Mouse (Mus musculus): ENCODE data around the gene Htra1.

GRCm38 (mm10) chr7:130903505-130904074, 32.3 kb upstream of the Htra1 start:
- TF ChIP-seq POLR2A (IDR thresholded peaks at IDR 0.05; ENCODE audit: borderline replicate concordance, control insufficient read depth, low read depth, low read length), result 0 out of 2 replicates have a peak, but pooled peaks have one; percentile 33
- TF ChIP-seq CTCF (IDR thresholded peaks at IDR 0.05; ENCODE audit: control insufficient read depth, insufficient read depth, low read length), result no peak

All from bone marrow, adult 2 months (tissue).